Mouse (Mus musculus): ENCODE results near the gene Paf1. TPM values are rescaled to one million over a fixed set of nuclear protein-coding genes. Genes with fewer than 3 reads are reported as not detected.

Paf1 gene
- polyA plus RNA-seq (2016; fragmentation: Nextera tagmentation; extraction: Ambion mirVana): 68.5 and 70.4 TPM in 2 replicates

- peak within 1 kb of the TSS; percentile 93 for H3K9ac ChIP-seq
- WGBS: under 1% methylated on average over 58 of the region's 58 CpGs
- H3K4me1 ChIP-seq (replicated peaks): peaks cover 20% of the 10 kb centered on the region
- peaks cover 61% of the 10 kb centered on the region for H3K36me3 ChIP-seq
- H3K4me3 ChIP-seq: peak within 1 kb of the TSS; percentile 92
- H3K9me3 ChIP-seq (replicated peaks): no peaks in the 10 kb centered on the region
- peak; percentile 97 for ATAC-seq (ENCODE audit: insufficient number of reproducible peaks, low FRiP score)
- peak within 1 kb of the TSS; percentile 98 for H3K4me2 ChIP-seq
- H3K27ac ChIP-seq (ENCODE audit: poor library complexity, severe bottlenecking): peak within 1 kb of the TSS; percentile 68
- H3K27me3 ChIP-seq (replicated peaks): no peaks in the 10 kb centered on the region
Measured at GRCm38 (mm10) chr7:28392429-28393271, at the start of gene Paf1, which contains the start of gene Med29. TSS of gene Paf1 (plus strand) at chr7:28392951. TSS of gene Med29 (minus strand) at chr7:28392708.

DNA sequence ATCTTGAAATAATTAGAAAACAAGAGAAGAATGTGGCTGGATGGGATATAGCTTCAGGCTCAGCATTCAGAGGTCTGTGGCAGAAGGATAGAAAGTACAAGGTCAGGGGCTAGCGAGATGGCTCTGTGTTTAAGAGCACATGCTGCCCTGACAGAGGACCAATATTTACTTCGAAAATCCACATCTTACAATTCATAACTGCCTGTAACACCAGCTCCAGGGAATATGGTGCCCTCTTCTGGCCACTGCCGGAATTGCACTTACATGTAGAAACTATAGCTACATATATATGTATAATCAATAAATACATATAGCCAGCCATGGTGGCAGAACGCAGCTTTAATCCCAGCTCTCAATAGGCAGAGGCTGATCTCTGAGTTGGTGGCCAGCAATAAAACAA is 48.1 kb upstream of the Paf1 start:
- peaks cover 9% of the 10 kb centered on the region for H3K4me1 ChIP-seq (replicated peaks)
- no peak overlapping the region for H3K4me3 ChIP-seq
- no peak for ATAC-seq (ENCODE audit: insufficient number of reproducible peaks, low FRiP score)
- 12% methylated on average over 4 of the region's 4 CpGs for WGBS
- no peaks in the 10 kb centered on the region for H3K27me3 ChIP-seq (replicated peaks)
- no peak overlapping the region for H3K9ac ChIP-seq
- no peaks in the 10 kb centered on the region for H3K9me3 ChIP-seq (replicated peaks)
- H3K36me3 ChIP-seq: no peaks in the 10 kb centered on the region
- no peak overlapping the region for H3K27ac ChIP-seq (ENCODE audit: poor library complexity, severe bottlenecking)
- no peak overlapping the region for H3K4me2 ChIP-seq

- Histone ChIP-seq H3K27ac (ENCODE audit: poor library complexity, severe bottlenecking) (no peak overlapping the region), H3K9ac (peak overlapping the region; percentile 36; the same call in 1 of the 2 replicates), H3K9me3 (replicated peaks) (no peaks in the 10 kb centered on the region), H3K4me1 (replicated peaks) (peaks cover 18% of the 10 kb centered on the region), H3K36me3 (peaks cover 13% of the 10 kb centered on the region), H3K4me3 (no peak overlapping the region), H3K4me2 (no peak overlapping the region), H3K27me3 (replicated peaks) (no peaks in the 10 kb centered on the region)
- WGBS: 70% methylated on average over 3 of the region's 3 CpGs
- ATAC-seq (ENCODE audit: insufficient number of reproducible peaks, low FRiP score): no peak
Measured at GRCm38 (mm10) chr7:28347746-28348145, 45.0 kb upstream of the Paf1 start.

DNA sequence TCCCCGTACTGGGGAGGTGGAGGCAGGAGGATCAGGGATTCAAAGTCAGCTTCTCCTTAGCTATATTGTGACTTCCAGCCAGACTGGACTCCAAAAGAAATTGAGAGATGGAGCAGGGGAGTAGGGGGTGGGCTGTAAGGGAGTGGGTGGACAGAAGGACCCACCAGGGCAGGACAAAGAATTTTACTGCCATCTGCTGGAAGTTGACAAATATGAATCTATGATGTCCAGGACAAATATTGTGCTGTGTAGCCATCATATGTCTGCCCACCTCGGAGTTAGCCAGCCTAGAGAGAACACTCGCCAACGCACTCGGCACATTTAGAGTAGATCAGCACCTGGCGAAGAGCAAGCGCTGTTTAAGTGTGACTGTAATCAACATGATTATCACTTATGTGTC is 44.1 kb upstream of the Paf1 start:
- Histone ChIP-seq H3K27me3 (replicated peaks) (no peaks in the 10 kb centered on the region), H3K27ac (ENCODE audit: poor library complexity, severe bottlenecking) (no peak overlapping the region), H3K4me2 (no peak overlapping the region), H3K4me1 (replicated peaks) (peaks cover 18% of the 10 kb centered on the region), H3K9me3 (replicated peaks) (no peaks in the 10 kb centered on the region), H3K36me3 (peaks cover 21% of the 10 kb centered on the region), H3K4me3 (no peak overlapping the region), H3K9ac (no peak overlapping the region)
- no peak for ATAC-seq (ENCODE audit: insufficient number of reproducible peaks, low FRiP score)
- 82% methylated on average over 7 of the region's 7 CpGs for WGBS

DNA sequence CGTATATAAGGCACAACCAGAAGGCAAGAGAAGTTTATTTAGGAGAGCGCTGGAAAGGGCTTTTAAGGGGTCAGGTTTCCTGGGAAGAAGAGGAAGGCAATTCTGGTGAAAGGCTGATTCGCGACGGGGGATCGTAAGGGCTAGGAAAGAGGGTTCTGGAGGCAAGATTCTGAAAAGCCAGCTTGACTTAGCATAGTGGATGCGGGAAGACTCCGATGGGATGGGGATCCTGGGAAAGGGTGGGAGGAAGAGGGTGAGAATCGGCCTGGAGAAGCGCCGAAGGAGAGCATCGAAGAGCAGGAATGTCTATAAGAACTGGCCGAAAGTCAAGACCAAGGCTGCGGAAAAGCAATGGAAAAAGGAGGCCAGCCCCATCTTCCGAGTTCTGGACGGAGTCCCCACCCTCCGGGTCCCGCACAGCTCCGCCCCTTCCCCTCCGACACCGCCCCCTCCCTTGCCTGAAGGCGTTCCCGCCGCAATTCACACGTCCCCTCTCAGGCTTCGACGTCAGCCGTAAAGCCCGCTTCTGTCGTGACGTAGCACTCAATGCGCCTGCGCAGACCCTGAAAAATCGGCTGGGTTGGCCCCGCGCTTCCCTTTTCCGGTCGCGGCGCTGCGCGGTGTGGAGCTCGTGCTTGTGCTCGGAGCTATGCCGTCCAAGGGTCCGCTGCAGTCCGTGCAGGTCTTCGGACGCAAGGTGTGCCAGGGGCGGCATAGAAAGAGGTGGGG is 42.4 kb upstream of the Paf1 start, which contains the start of gene Rps16:
Rps16 (plus strand) TSS at position 498 of the 729 bp plus-strand sequence.
- WGBS: under 1% methylated on average over 50 of the region's 50 CpGs
- H3K27me3 ChIP-seq (replicated peaks): no peaks in the 10 kb centered on the region
- H3K27ac ChIP-seq (ENCODE audit: poor library complexity, severe bottlenecking): peak within 1 kb of the TSS; percentile 84
- peaks cover 18% of the 10 kb centered on the region for H3K4me1 ChIP-seq (replicated peaks)
- H3K36me3 ChIP-seq: peaks cover 33% of the 10 kb centered on the region
- ATAC-seq (ENCODE audit: insufficient number of reproducible peaks, low FRiP score): peak; percentile 97
- H3K9me3 ChIP-seq (replicated peaks): no peaks in the 10 kb centered on the region
- H3K4me2 ChIP-seq: peak within 1 kb of the TSS; percentile 95
- peak within 1 kb of the TSS; percentile 94 for H3K4me3 ChIP-seq
- H3K9ac ChIP-seq: peak within 1 kb of the TSS; percentile 99

- H3K9ac ChIP-seq: peak overlapping the region; percentile 99
- 35% methylated on average over 4 of the region's 4 CpGs for WGBS
- no peaks in the 10 kb centered on the region for H3K27me3 ChIP-seq (replicated peaks)
- no peak for ATAC-seq (ENCODE audit: insufficient number of reproducible peaks, low FRiP score)
- peak overlapping the region; percentile 94 for H3K4me3 ChIP-seq
- peak overlapping the region; percentile 33; the same call in 1 of the 2 replicates for H3K27ac ChIP-seq (ENCODE audit: poor library complexity, severe bottlenecking)
- H3K4me1 ChIP-seq (replicated peaks): peaks cover 23% of the 10 kb centered on the region
- peaks cover 33% of the 10 kb centered on the region for H3K36me3 ChIP-seq
- no peaks in the 10 kb centered on the region for H3K9me3 ChIP-seq (replicated peaks)
- peak overlapping the region; percentile 95 for H3K4me2 ChIP-seq
Measured at GRCm38 (mm10) chr7:28351676-28352191, 41.0 kb upstream of the Paf1 start.

- Histone ChIP-seq H3K27me3 (replicated peaks) (no peaks in the 10 kb centered on the region), H3K36me3 (peaks cover 33% of the 10 kb centered on the region), H3K4me1 (replicated peaks) (peaks cover 39% of the 10 kb centered on the region), H3K4me3 (no peak overlapping the region), H3K9ac (no peak overlapping the region), H3K9me3 (replicated peaks) (no peaks in the 10 kb centered on the region), H3K4me2 (no peak overlapping the region), H3K27ac (ENCODE audit: poor library complexity, severe bottlenecking) (no peak overlapping the region)
- ATAC-seq (ENCODE audit: insufficient number of reproducible peaks, low FRiP score): no peak
- 96% methylated on average over 2 of the region's 2 CpGs for WGBS
Measured at GRCm38 (mm10) chr7:28353267-28353666, 39.5 kb upstream of the Paf1 start.

DNA sequence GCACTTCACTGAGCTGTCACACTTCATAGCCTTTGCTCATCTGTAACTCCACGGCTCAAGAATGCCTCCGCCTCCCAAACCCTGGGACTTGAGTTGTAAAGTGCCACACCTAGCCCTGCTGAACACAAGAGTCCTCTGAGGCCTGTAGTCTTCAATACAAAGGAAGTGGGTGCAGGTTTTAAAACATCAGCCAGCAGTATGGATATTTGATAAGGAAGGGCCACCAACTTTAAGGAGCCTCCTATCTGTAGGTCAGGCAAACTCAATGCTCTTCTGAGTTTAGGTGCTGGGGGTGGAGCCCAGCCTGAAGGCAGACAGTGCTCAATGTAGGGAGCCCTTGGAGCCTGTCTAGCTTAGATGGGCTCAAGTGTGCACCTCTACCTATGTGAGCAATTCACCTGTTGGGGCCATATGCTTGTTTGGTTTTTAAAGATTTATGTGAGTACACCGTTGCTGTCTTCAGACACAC is 38.6 kb upstream of the Paf1 start:
- no peak for ATAC-seq (ENCODE audit: insufficient number of reproducible peaks, low FRiP score)
- no peak overlapping the region for H3K4me3 ChIP-seq

DNA sequence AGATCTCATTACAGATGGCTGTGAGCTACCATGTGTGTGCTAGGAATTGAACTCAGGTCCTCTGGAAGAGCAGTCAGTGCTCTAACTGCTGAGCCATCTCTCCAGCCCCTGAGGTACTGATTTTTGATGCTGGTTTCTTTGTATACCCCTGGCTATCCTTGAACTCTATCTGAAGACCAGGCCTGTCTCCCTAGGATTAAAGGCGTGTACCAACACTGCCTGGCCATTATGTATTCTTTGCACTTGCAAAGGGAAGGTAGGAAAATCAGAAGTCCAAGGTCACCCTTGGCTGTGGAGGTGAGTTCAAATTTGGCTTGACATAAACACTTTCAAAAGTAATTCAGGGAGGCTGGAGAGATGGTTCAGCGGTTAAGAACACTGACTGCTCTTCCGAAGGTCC is 38.2 kb upstream of the Paf1 start:
- no peak overlapping the region for H3K27ac ChIP-seq (ENCODE audit: poor library complexity, severe bottlenecking)
- ATAC-seq (ENCODE audit: insufficient number of reproducible peaks, low FRiP score): no peak
- 92% methylated on average over 3 of the region's 3 CpGs for WGBS
- no peak overlapping the region for H3K9ac ChIP-seq
- H3K4me3 ChIP-seq: no peak overlapping the region
- no peak overlapping the region for H3K4me2 ChIP-seq
- peaks cover 44% of the 10 kb centered on the region for H3K36me3 ChIP-seq
- H3K4me1 ChIP-seq (replicated peaks): peaks cover 47% of the 10 kb centered on the region
- H3K27me3 ChIP-seq (replicated peaks): no peaks in the 10 kb centered on the region
- no peaks in the 10 kb centered on the region for H3K9me3 ChIP-seq (replicated peaks)

More for the DNA sequence above, 38.6 kb upstream of the Paf1 start:
- Histone ChIP-seq H3K9ac (no peak overlapping the region), H3K9me3 (replicated peaks) (no peaks in the 10 kb centered on the region), H3K27ac (ENCODE audit: poor library complexity, severe bottlenecking) (no peak overlapping the region), H3K4me1 (replicated peaks) (peaks cover 47% of the 10 kb centered on the region), H3K4me2 (no peak overlapping the region), H3K36me3 (peaks cover 40% of the 10 kb centered on the region), H3K27me3 (replicated peaks) (no peaks in the 10 kb centered on the region)
- WGBS: 91% methylated on average over 3 of the region's 3 CpGs

GRCm38 (mm10) chr7:28355221-28355620 is 37.5 kb upstream of the Paf1 start:
- ATAC-seq (ENCODE audit: insufficient number of reproducible peaks, low FRiP score): no peak
- no peak overlapping the region for H3K9ac ChIP-seq
- peaks cover 51% of the 10 kb centered on the region for H3K36me3 ChIP-seq
- no peak overlapping the region for H3K27ac ChIP-seq (ENCODE audit: poor library complexity, severe bottlenecking)
- H3K4me2 ChIP-seq: no peak overlapping the region
- 90% methylated on average over 3 of the region's 3 CpGs for WGBS
- H3K4me3 ChIP-seq: no peak overlapping the region
- no peaks in the 10 kb centered on the region for H3K27me3 ChIP-seq (replicated peaks)
- peaks cover 49% of the 10 kb centered on the region for H3K4me1 ChIP-seq (replicated peaks)
- H3K9me3 ChIP-seq (replicated peaks): no peaks in the 10 kb centered on the region

DNA sequence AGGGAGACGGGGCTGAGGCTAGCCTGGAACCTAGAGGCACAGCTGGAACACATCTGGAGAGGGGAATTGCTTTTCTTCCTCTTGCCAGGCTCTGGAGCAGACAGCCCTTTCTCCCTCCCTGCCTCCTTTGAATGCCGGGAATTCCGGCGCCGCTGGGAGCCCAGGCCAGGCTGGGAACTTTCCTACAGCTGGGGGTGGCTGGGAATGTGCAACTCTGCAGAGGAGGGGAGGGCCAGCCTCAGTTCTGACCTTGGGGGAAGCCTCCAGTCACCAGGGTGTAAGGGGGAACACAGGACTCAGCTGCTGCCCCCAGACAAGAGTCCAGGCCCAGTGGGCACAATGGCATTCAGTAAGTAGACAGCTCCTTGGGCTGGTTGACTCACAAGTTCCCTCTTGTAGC is 35.8 kb upstream of the Paf1 start:
- ATAC-seq (ENCODE audit: insufficient number of reproducible peaks, low FRiP score): peak; percentile 63
- H3K9me3 ChIP-seq (replicated peaks): no peaks in the 10 kb centered on the region
- H3K4me3 ChIP-seq: no peak overlapping the region
- peaks cover 63% of the 10 kb centered on the region for H3K36me3 ChIP-seq
- no peaks in the 10 kb centered on the region for H3K27me3 ChIP-seq (replicated peaks)
- 0% methylated on average over 5 of the region's 5 CpGs for WGBS
- H3K9ac ChIP-seq: peak overlapping the region; percentile 53; the same call in 1 of the 2 replicates
- H3K4me1 ChIP-seq (replicated peaks): peaks cover 43% of the 10 kb centered on the region
- H3K27ac ChIP-seq (ENCODE audit: poor library complexity, severe bottlenecking): peak overlapping the region; percentile 90
- H3K4me2 ChIP-seq: peak overlapping the region; percentile 39

Data from heart, embryonic 12.5 days (tissue).